Mouse (Mus musculus) kidney, adult 2 months (tissue): ENCODE results near the gene Steap3. TPM values are rescaled to one million over a fixed set of nuclear protein-coding genes. Genes with fewer than 3 reads are reported as not detected.
A peak's percentile ranks its signal among the peaks of the same experiment; 100 is the strongest.

Experiments
- DNase-seq: peaks from one replicate; pipeline ENCODE4 v3.0.0; 2021
- H3K27ac ChIP-seq: fragments of 200-500 bp; 2 replicates; pipeline ENCODE4 v1.5.1; 2012; ENCODE audit warnings: low read depth, low read length, control low read depth, inconsistent platforms; ENCODE audit not compliant: insufficient read depth
- H3K27me3 ChIP-seq: fragments of 200-500 bp; replicated peaks from 2 replicates; pipeline ENCODE4 v1.6.1; 2012; ENCODE audit warnings: mild to moderate bottlenecking, moderate library complexity, low read length, inconsistent platforms; ENCODE audit not compliant: control insufficient read depth, insufficient read depth
- H3K36me3 ChIP-seq: fragments of 200-500 bp; 2 replicates; pipeline ENCODE4 v1.6.1; 2012; ENCODE audit warnings: mild to moderate bottlenecking, moderate library complexity, low read length, inconsistent platforms; ENCODE audit not compliant: control insufficient read depth, insufficient read depth
- H3K4me1 ChIP-seq: fragments of 200-500 bp; 2 replicates; pipeline ENCODE4 v1.6.1; 2011; ENCODE audit warnings: low read length; ENCODE audit not compliant: control insufficient read depth, insufficient read depth
- H3K4me3 ChIP-seq: fragments of 200-500 bp; 2 replicates; pipeline ENCODE4 v1.5.1; 2011; ENCODE audit warnings: mild to moderate bottlenecking, low read depth, low read length, control low read depth; ENCODE audit not compliant: insufficient read depth
- CTCF ChIP-seq: fragments of 200-500 bp; conservative IDR thresholded peaks from 2 replicates; pipeline ENCODE4 v1.5.1; 2011; ENCODE audit warnings: low read depth, mild to moderate bottlenecking, control low read depth, low read length, moderate library complexity, mixed read lengths; ENCODE audit not compliant: insufficient read depth, insufficient read length
- POLR2A ChIP-seq: fragments of 200-500 bp; IDR thresholded peaks from one replicate; pipeline ENCODE4 v1.6.1; 2011; ENCODE audit warnings: low read depth, low read length, control low read depth
- WGBS: fragments of 180-500 bp; shearing (Covaris S2); methylation state at CpG from one replicate; pipeline ENCODE4 v1.1.7; 2018; 5-methylcytosine and 5-hydroxymethylcytosine counted together
- polyA plus RNA-seq: library from polyadenylated mRNA; depleted of rRNA; stranded (reverse); fragments of >200 nt; gene quantifications from 2 replicates; pipeline ENCODE4 v1.2.3, GENCODE M21; 2012

The Steap3 gene
- polyA plus RNA-seq, 1 experiment, result 25.1 TPM

DNA sequence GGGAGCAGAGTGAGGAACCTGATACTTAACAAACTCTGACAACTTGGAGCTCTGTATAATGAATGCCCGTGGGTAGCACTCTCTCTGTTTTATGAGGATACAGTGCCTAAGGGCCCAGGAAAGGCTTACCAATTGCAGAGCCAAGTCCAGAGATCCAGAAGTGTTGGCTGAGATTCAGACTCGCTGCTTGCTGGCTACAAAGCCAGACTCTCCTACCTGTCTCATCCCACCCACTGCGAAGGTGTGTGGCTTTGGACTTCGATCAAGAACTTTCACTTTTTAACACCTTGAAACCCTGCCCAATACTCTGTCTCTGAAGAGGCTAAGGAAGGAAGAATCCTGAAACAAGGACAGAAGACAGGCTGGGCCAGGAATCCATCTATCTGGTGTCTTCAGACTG is 9.3 kb downstream of the Steap3 start:
- Histone ChIP-seq H3K4me1 (peaks cover 4% of the 10 kb centered on the region; the same call in 1 of the 2 replicates), H3K4me3 (no peak overlapping the region), H3K27ac (no peak overlapping the region), H3K27me3 (no peaks in the 10 kb centered on the region), H3K36me3 (no peaks in the 10 kb centered on the region)
- TF ChIP-seq CTCF (no peak), POLR2A (no peak)
- 52% methylated on average over 4 of the region's 4 CpGs for whole genome bisulfite sequencing
- DNase-seq, result peak; percentile 77

DNA sequence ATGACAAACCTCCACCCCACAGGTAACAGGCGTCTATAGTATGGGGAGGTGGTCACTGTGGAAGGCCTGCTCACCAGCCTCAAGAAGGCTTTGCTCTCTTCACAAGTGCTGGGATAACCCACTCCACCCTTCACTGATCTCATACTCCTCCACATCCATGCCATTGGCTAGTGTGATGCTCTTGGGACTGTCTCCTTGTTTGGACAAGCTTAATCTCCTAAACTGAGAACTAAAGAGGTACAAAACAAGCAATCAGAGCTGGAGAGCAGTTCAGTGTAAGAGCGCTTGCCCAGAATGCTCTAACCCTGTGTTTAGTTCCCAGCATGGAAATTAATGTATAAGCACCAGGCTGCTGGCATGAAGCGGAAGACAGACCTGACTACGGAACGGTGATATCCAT is 11.3 kb downstream of the Steap3 start:
- TF ChIP-seq POLR2A (no peak), CTCF (no peak)
- Histone ChIP-seq H3K4me3 (no peak overlapping the region), H3K27ac (no peak overlapping the region), H3K27me3 (no peaks in the 10 kb centered on the region), H3K4me1 (peaks cover 4% of the 10 kb centered on the region; the same call in 1 of the 2 replicates), H3K36me3 (no peaks in the 10 kb centered on the region)
- no peak for DNase-seq
- WGBS, result 98% methylated on average over 5 of the region's 5 CpGs

DNA sequence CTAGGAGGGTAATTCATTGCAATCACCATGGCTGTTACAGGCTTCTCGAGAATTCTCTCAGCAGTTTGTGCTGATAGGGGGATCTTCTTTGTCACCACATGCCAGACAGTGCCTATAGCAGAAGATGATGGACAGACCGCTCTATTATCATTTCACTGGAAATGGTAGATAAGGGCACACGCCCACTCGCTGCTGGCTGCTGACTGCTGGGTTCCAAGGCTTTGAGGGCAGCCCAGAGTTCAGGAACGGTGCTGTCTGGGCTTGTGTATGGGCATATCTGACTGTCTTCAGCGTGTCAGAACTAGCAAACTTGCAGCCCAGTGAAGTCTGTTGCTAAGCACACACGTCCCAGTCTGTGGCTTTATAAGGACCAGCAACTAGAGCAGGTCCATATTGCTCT is 13.3 kb downstream of the Steap3 start:
- TF ChIP-seq CTCF (no peak), POLR2A (no peak)
- H3K4me1 ChIP-seq, result peaks cover 2% of the 10 kb centered on the region; the same call in 1 of the 2 replicates
- 92% methylated on average over 7 of the region's 7 CpGs for WGBS
- no peak overlapping the region for H3K27ac ChIP-seq
- H3K4me3 ChIP-seq, result no peak overlapping the region
- no peaks in the 10 kb centered on the region for H3K27me3 ChIP-seq
- no peak for DNase-seq
- no peaks in the 10 kb centered on the region for H3K36me3 ChIP-seq

DNA sequence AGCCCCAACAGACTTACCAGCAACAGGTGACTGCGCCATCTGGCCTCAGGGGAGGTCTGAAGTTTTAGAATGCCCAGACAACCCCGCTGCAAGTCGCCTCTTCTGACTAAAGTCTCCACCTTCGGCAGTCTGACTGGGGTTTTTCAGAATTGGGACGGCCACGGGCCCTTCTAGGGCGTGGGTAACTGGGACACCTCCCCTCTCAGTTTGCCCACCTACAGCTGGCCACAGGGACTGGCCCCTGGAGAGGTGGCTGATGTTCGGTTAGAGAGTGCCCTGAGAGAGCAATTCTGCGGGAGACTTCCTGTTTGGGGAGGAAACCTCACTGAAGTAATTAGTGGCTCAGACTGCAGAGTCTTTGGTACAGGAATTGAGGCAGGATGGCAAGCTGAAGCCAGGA is 13.8 kb downstream of the Steap3 start:
- no peak for TF ChIP-seq CTCF
- TF ChIP-seq POLR2A, result no peak
- whole genome bisulfite sequencing, result 47% methylated on average over 9 of the region's 9 CpGs
- no peak for DNase-seq
- no peaks in the 10 kb centered on the region for H3K36me3 ChIP-seq
- H3K4me1 ChIP-seq, result no peaks in the 10 kb centered on the region; the same call in 1 of the 2 replicates
- no peaks in the 10 kb centered on the region for H3K27me3 ChIP-seq
- H3K27ac ChIP-seq, result no peak overlapping the region
- H3K4me3 ChIP-seq, result no peak overlapping the region

DNA sequence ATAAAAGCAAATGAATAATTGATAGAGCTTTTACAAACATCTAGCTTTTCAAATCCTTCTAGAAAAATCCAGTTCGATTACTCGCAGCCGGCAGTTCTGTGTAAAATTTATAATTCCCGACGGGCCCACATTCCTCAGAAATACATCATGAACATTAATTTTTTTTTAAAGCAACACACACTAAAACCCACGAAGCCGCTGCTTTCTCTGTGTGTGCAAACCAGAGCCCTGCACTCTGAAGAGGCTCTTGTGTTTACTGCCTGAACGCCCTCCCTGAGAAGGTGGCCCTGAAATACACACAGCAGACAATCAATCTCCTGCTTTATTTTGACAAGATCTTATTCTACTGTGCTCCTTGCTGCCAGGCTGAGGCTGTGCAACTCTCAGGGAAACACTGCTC is 14.3 kb downstream of the Steap3 start:
- Histone ChIP-seq H3K27me3 (no peaks in the 10 kb centered on the region), H3K4me3 (no peak overlapping the region), H3K27ac (no peak overlapping the region), H3K36me3 (no peaks in the 10 kb centered on the region), H3K4me1 (no peaks in the 10 kb centered on the region)
- DNase-seq, result no peak
- 59% methylated on average over 8 of the region's 8 CpGs for WGBS
- no peak for TF ChIP-seq CTCF
- TF ChIP-seq POLR2A, result no peak

DNA sequence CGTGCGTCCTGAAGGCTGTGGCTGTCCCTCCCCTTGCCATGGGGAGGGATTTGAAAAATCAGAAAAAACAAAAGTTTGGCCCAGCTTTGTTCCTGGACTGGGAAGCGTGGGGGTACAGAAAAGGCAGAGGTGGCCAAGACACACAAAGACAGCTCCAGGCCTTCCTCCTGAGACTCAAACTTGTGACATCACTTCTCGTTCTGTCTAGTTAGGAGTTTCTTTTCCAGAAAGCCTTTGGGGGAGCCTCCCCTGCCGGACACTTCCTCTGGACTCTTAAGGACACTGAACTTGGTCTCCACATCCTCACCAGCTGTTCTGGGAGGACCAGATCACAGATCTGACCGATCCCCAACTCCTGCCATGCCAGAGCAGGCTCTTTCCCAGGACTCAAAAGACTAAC is 18.8 kb downstream of the Steap3 start:
- no peak overlapping the region for H3K4me3 ChIP-seq
- H3K36me3 ChIP-seq, result no peaks in the 10 kb centered on the region
- 70% methylated on average over 6 of the region's 6 CpGs for WGBS
- H3K27me3 ChIP-seq, result no peaks in the 10 kb centered on the region
- H3K27ac ChIP-seq, result no peak overlapping the region
- no peak for TF ChIP-seq POLR2A
- no peak for TF ChIP-seq CTCF
- DNase-seq, result no peak
- H3K4me1 ChIP-seq, result no peaks in the 10 kb centered on the region

DNA sequence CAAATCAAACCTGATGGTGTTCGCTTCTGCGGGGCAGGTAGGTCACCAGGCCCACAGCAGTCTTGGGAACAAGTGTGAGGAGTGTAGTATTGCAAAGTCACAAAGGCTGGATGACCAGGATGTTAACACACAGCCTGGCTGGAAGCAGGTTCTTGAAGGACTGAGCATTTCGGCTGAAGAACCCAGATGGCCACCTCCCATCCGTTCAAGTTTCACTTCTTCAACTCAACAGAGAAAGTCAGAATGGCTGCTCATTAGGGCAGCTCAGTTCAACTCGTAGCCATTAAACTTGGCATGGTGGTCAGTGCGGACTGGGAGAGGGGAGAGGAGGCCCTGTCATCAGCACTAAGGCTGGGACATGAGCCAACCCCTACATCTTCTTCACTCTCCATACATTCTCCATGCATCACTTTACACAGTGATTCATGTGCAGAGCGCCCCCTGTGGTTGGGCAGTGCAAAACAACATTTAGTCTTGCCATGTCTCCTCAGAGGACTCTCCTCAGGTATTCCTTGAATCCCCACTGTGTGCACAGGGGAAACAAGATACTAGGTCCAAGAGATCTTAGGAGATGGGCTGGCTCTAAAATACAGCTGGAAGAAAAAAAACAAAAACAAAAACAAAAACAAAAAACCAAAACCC is 19.9 kb downstream of the Steap3 start:
- Histone ChIP-seq H3K27me3 (no peaks in the 10 kb centered on the region), H3K36me3 (no peaks in the 10 kb centered on the region), H3K4me1 (no peaks in the 10 kb centered on the region), H3K27ac (no peak overlapping the region), H3K4me3 (no peak overlapping the region)
- no peak for DNase-seq
- WGBS, result 91% methylated on average over 7 of the region's 7 CpGs
- TF ChIP-seq CTCF, result no peak
- no peak for TF ChIP-seq POLR2A

DNA sequence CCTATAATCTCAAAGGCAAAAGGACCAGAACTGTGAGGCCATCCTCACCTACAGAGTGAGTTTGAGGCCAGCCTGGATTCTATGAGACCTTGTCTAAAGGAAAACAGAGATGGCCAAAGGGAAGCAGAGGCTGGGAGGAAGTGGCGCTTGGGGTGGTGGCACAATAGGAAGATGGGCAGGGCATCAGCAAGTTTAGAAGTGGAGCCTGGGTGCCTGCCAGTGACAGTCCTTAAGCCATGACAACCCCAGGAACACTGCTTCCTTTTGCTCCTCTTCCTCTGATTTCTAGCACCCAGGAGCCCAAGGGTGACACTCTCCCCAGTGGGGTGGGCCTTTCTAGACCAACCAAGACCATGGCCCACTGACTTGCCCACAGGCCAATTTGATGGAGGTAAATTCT is 21.3 kb downstream of the Steap3 start:
- no peaks in the 10 kb centered on the region for H3K27me3 ChIP-seq
- H3K27ac ChIP-seq, result no peak overlapping the region
- H3K36me3 ChIP-seq, result no peaks in the 10 kb centered on the region
- TF ChIP-seq POLR2A, result no peak
- TF ChIP-seq CTCF, result no peak
- no peak overlapping the region for H3K4me3 ChIP-seq
- no peak for DNase-seq
- 96% methylated on average over 1 of the region's 1 CpGs for WGBS
- H3K4me1 ChIP-seq, result no peaks in the 10 kb centered on the region
